Mouse (Mus musculus): ENCODE data around the gene Wdr5.

DNA sequence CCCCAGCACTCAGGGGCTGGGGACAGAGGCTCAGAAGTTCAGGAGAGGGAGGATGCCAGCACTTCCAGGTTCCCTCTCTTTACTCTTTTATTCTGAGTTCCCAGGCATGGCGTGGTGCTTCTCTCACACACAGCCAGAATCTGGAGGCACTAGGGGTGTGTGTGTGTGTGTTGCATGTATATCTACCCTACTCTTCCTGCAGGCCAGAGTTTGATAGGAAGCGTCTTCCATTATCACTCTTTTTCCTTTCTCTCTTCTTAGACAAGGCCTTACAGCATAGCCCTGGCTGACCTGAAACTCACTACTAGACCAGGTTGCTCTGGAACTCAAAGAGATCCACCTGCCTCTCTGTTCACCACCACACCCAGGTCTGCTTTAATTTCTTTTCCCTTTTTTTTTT lies 24.0 kb upstream of the Wdr5 start:
- TF ChIP-seq CTCF (IDR thresholded peaks at IDR 0.05; ENCODE audit: low read depth), result no peak
- no peak for TF ChIP-seq EP300 (IDR thresholded peaks at IDR 0.05; ENCODE audit: low read depth)

Data from liver, postnatal 0 days (tissue).